ENCODE assay signal across 15 mouse cellular contexts in genomic region chr12:108953011-108953550, GRCm38 (mm10). TPM values are rescaled to one million over a fixed set of nuclear protein-coding genes. Genes with fewer than 3 reads are reported as not detected.
DNase-seq lines count a peak whose midpoint lies in the region; ATAC-seq and TF ChIP-seq lines count a peak whose summit lies in the region.
"Had no signal": no experiment of that assay in that cellular context is flagged by ENCODE, and none has a peak within 500 bp of the region (broad histone marks: within the 10 kb centered on the region; RNA-seq: fewer than 3 reads in every experiment).

No protein-coding gene starts in this region.

- H3K27me3 ChIP-seq in kidney, postnatal 0 days (ENCODE audit: insufficient read depth, low read length), result no peaks in the 10 kb centered on the region
- no peaks in the 10 kb centered on the region; the same call in 1 of the 2 replicates for H3K27me3 ChIP-seq in midbrain, embryonic 12.5 days
- H3K27me3 ChIP-seq in midbrain, embryonic 15.5 days (replicated peaks), result no peaks in the 10 kb centered on the region
- H3K27me3 ChIP-seq: embryonic facial prominence, embryonic 12.5 days; intestine, embryonic 15.5 days; neural tube, embryonic 12.5 days had no signal

- no peak for TF ChIP-seq CTCF in kidney, postnatal 0 days (IDR thresholded peaks at IDR 0.05; ENCODE audit: low read depth)
- TF ChIP-seq CTCF in brain, embryonic 14.5 days (IDR thresholded peaks at IDR 0.05; ENCODE audit: borderline replicate concordance, extremely low read depth, insufficient read depth, insufficient read length), result no peak
- no peak for TF ChIP-seq CTCF in gastrocnemius, adult 2 months (IDR thresholded peaks at IDR 0.05)

- WGBS in kidney, postnatal 0 days, result 54% methylated on average over 9 of the region's 9 CpGs
- WGBS in midbrain, embryonic 12.5 days, result 75% methylated on average over 9 of the region's 9 CpGs
- 61% methylated on average over 9 of the region's 9 CpGs for WGBS in midbrain, embryonic 15.5 days

- peak; percentile 43 for DNase-seq in kidney, postnatal 0 days (ENCODE audit: low spot score)
- no peak for DNase-seq in kidney, adult 11 months
- DNase-seq in brain, embryonic 14.5 days (ENCODE audit: low read depth), result peak; percentile 78
- DNase-seq in frontal cortex, adult 2 months (ENCODE audit: extremely low spot score in 1 of 2, low spot score in 1 of 2), result peak; percentile 35 to 62
- no peak for DNase-seq in gastrocnemius, adult 2 months
- DNase-seq: cerebellum, adult 11-12 months; gastrocnemius, postnatal 36 days; lung, postnatal 14 days had no signal

- no peaks in the 10 kb centered on the region; the same call in 1 of the 2 replicates for H3K4me1 ChIP-seq in kidney, postnatal 0 days (replicated peaks; ENCODE audit: insufficient read depth, low read length)
- peaks cover 45% of the 10 kb centered on the region for H3K4me1 ChIP-seq in midbrain, embryonic 12.5 days
- peaks cover 19% of the 10 kb centered on the region for H3K4me1 ChIP-seq in midbrain, embryonic 15.5 days

- no peaks in the 10 kb centered on the region for H3K36me3 ChIP-seq in kidney, postnatal 0 days (ENCODE audit: insufficient read depth, low read length)
- H3K36me3 ChIP-seq in midbrain, embryonic 12.5 days, result no peaks in the 10 kb centered on the region
- H3K36me3 ChIP-seq in midbrain, embryonic 15.5 days (replicated peaks), result no peaks in the 10 kb centered on the region
- H3K36me3 ChIP-seq: embryonic facial prominence, embryonic 12.5 days; heart, embryonic 10.5 days; intestine, embryonic 15.5 days; limb, embryonic 13.5 days; neural tube, embryonic 12.5 days had no signal

- TF ChIP-seq POLR2A in brain, embryonic 14.5 days (IDR thresholded peaks at IDR 0.05; ENCODE audit: borderline replicate concordance, extremely low read depth, insufficient read depth, insufficient read length, poor library complexity, severe bottlenecking), result no peak

- no peak overlapping the region for H3K9ac ChIP-seq in kidney, postnatal 0 days (ENCODE audit: low read depth, low read length)
- no peak overlapping the region for H3K9ac ChIP-seq in midbrain, embryonic 12.5 days (replicated peaks)
- no peak overlapping the region for H3K9ac ChIP-seq in midbrain, embryonic 15.5 days
- H3K9ac ChIP-seq: embryonic facial prominence, embryonic 12.5 days; intestine, embryonic 15.5 days; limb, embryonic 13.5 days; neural tube, embryonic 12.5 days had no signal

- intact Hi-C loops in gastrocnemius, adult 2 months (cut with DNase I), result no loop called here

- H3K27ac ChIP-seq in kidney, postnatal 0 days, result no peak overlapping the region
- peak overlapping the region; percentile 54; the same call in 1 of the 2 replicates for H3K27ac ChIP-seq in midbrain, embryonic 12.5 days (replicated peaks)
- no peak overlapping the region for H3K27ac ChIP-seq in midbrain, embryonic 15.5 days
- H3K27ac ChIP-seq in gastrocnemius, adult 2 months, result no peak overlapping the region
- H3K27ac ChIP-seq: embryonic facial prominence, embryonic 12.5 days; heart, embryonic 10.5 days; intestine, embryonic 15.5 days; limb, embryonic 13.5 days; neural tube, embryonic 12.5 days had no signal

- no peaks in the 10 kb centered on the region for H3K9me3 ChIP-seq in kidney, postnatal 0 days (replicated peaks; ENCODE audit: low read length)
- no peaks in the 10 kb centered on the region for H3K9me3 ChIP-seq in midbrain, embryonic 12.5 days
- no peaks in the 10 kb centered on the region for H3K9me3 ChIP-seq in midbrain, embryonic 15.5 days
- H3K9me3 ChIP-seq: embryonic facial prominence, embryonic 12.5 days; heart, embryonic 10.5 days; intestine, embryonic 15.5 days; limb, embryonic 13.5 days; neural tube, embryonic 12.5 days had no signal

- no peak overlapping the region for H3K4me2 ChIP-seq in kidney, postnatal 0 days (ENCODE audit: low read length)
- no peak overlapping the region for H3K4me2 ChIP-seq in midbrain, embryonic 12.5 days (replicated peaks)
- H3K4me2 ChIP-seq in midbrain, embryonic 15.5 days, result no peak overlapping the region
- H3K4me2 ChIP-seq: embryonic facial prominence, embryonic 12.5 days; intestine, embryonic 15.5 days; limb, embryonic 13.5 days; neural tube, embryonic 12.5 days had no signal

- ATAC-seq in kidney, postnatal 0 days (replicated peaks; ENCODE audit: low FRiP score, low read depth), result no peak
- no peak for ATAC-seq in midbrain, embryonic 12.5 days (ENCODE audit: low FRiP score, low read depth)
- ATAC-seq in midbrain, embryonic 15.5 days (replicated peaks), result no peak

- no peak overlapping the region for H3K4me3 ChIP-seq in kidney, postnatal 0 days (replicated peaks; ENCODE audit: low read depth, low read length)
- H3K4me3 ChIP-seq in midbrain, embryonic 12.5 days, result no peak overlapping the region
- H3K4me3 ChIP-seq in midbrain, embryonic 15.5 days, result no peak overlapping the region
- H3K4me3 ChIP-seq in gastrocnemius, adult 2 months, result no peak overlapping the region
- H3K4me3 ChIP-seq: embryonic facial prominence, embryonic 12.5 days; heart, embryonic 10.5 days; intestine, embryonic 15.5 days; limb, embryonic 13.5 days; neural tube, embryonic 12.5 days had no signal

RNA-seq across cellular contexts. Expression of gene Wars, which starts 59.1 kb away (rescaled TPM):
- 67.3 and 72.7 TPM in 2 replicates for polyA plus RNA-seq in kidney, postnatal 0 days (2015; fragmentation: Nextera tagmentation; extraction: Ambion mirVana)
- polyA plus RNA-seq in midbrain, embryonic 12.5 days (2016; fragmentation: Nextera tagmentation; extraction: Ambion mirVana), result 124 TPM in 2 replicates
- 103 and 104 TPM in 2 replicates for polyA plus RNA-seq in midbrain, embryonic 15.5 days (2015; fragmentation: Nextera tagmentation; extraction: Ambion mirVana)
- polyA plus RNA-seq in brain, embryonic 14.5 days (2012; rRNA removed), result 107 and 119 TPM in 2 replicates
- 93.5 and 97.7 TPM in 2 replicates for polyA plus RNA-seq in frontal cortex, adult 2 months (2012; rRNA removed)
- total RNA-seq in gastrocnemius, adult 2 months (2021), result 10 to 100 TPM; 28.4 to 29.1 TPM

RNA-seq across cellular contexts. Expression of gene Wdr25, which starts 59.6 kb away (rescaled TPM):
- polyA plus RNA-seq in kidney, postnatal 0 days (2015; fragmentation: Nextera tagmentation; extraction: Ambion mirVana), result 5.3 and 6.6 TPM in 2 replicates
- 8.6 and 9.0 TPM in 2 replicates for polyA plus RNA-seq in midbrain, embryonic 12.5 days (2016; fragmentation: Nextera tagmentation; extraction: Ambion mirVana)
- polyA plus RNA-seq in midbrain, embryonic 15.5 days (2015; fragmentation: Nextera tagmentation; extraction: Ambion mirVana), result 5.2 and 7.2 TPM in 2 replicates
- 11.0 and 13.8 TPM in 2 replicates for polyA plus RNA-seq in brain, embryonic 14.5 days (2012; rRNA removed)
- 17.4 and 20.0 TPM in 2 replicates for polyA plus RNA-seq in frontal cortex, adult 2 months (2012; rRNA removed)
- 1 to 10 TPM; 2.5 to 5.3 TPM for total RNA-seq in gastrocnemius, adult 2 months (2021)

Comparison
In these comparisons a context has a peak if more than half of its experiments do, and no peak if none do; other contexts are left out.
1. DNase-seq: peak in kidney, postnatal 0 days (single experiment), brain, embryonic 14.5 days (single experiment) and frontal cortex, adult 2 months (2 of 2); none in kidney, adult 11 months (single experiment) and gastrocnemius, adult 2 months (single experiment).